Mouse (Mus musculus) embryonic fibroblast, embryonic 13.5 days (primary cell): ENCODE results near the gene Tmem132c. TPM values are rescaled to one million over a fixed set of nuclear protein-coding genes. Genes with fewer than 3 reads are reported as not detected.

ENCODE experiments used
- H3K27ac ChIP-seq: 2 replicates; pipeline ENCODE4 v1.5.1; 2012; ENCODE audit warnings: low read length, control low read depth, inconsistent platforms; ENCODE audit not compliant: insufficient read depth
- H3K4me1 ChIP-seq: 2 replicates; pipeline ENCODE4 v1.6.1; 2011; ENCODE audit warnings: low read length; ENCODE audit not compliant: control insufficient read depth, insufficient read depth
- H3K4me3 ChIP-seq: 2 replicates; pipeline ENCODE4 v1.5.1; 2011; ENCODE audit warnings: mild to moderate bottlenecking, control low read depth, low read length; ENCODE audit not compliant: insufficient read depth
- CTCF ChIP-seq: IDR thresholded peaks from 2 replicates; pipeline ENCODE4 v1.5.1; 2011; ENCODE audit warnings: mild to moderate bottlenecking, control low read depth, low read length, moderate library complexity, borderline replicate concordance; ENCODE audit not compliant: insufficient read depth
- POLR2A ChIP-seq: IDR thresholded peaks from 2 replicates; pipeline ENCODE4 v1.6.1; 2011; ENCODE audit warnings: low read depth, mild to moderate bottlenecking, control low read depth, low read length, moderate library complexity
- polyA plus RNA-seq: library from polyadenylated mRNA; stranded (reverse); fragments of >200 nt; gene quantifications from 2 replicates; pipeline ENCODE4 v1.2.4, GENCODE M21; 2011; ENCODE audit warnings: low read depth; ENCODE audit not compliant: missing spikeins, insufficient read length

Tmem132c gene
- polyA plus RNA-seq, 1 experiment: 0.35 TPM

GRCm38 (mm10) chr5:127483955-127484659 is 242.5 kb downstream of the Tmem132c start:
- Histone ChIP-seq H3K4me3 (no peak overlapping the region), H3K27ac (no peak overlapping the region), H3K4me1 (no peaks in the 10 kb centered on the region)
- TF ChIP-seq CTCF (no peak), POLR2A (no peak)

GRCm38 (mm10) chr5:127484813-127485486 is 243.3 kb downstream of the Tmem132c start:
- Histone ChIP-seq H3K27ac (no peak overlapping the region), H3K4me1 (no peaks in the 10 kb centered on the region), H3K4me3 (no peak overlapping the region)
- TF ChIP-seq CTCF: no peak
- no peak for TF ChIP-seq POLR2A

- Histone ChIP-seq H3K27ac (no peak overlapping the region), H3K4me3 (no peak overlapping the region), H3K4me1 (no peaks in the 10 kb centered on the region)
- TF ChIP-seq POLR2A (no peak), CTCF (no peak)
Observed at GRCm38 (mm10) chr5:127487190-127487589, 245.6 kb downstream of the Tmem132c start.

- no peak for TF ChIP-seq POLR2A
- TF ChIP-seq CTCF: no peak
- Histone ChIP-seq H3K27ac (no peak overlapping the region), H3K4me3 (no peak overlapping the region), H3K4me1 (no peaks in the 10 kb centered on the region)
Observed at GRCm38 (mm10) chr5:127488666-127489065, 247.1 kb downstream of the Tmem132c start.

- H3K4me3 ChIP-seq: no peak overlapping the region
- no peak for TF ChIP-seq POLR2A
- no peaks in the 10 kb centered on the region for H3K4me1 ChIP-seq
- no peak overlapping the region for H3K27ac ChIP-seq
Observed at GRCm38 (mm10) chr5:127491724-127492123, 250.1 kb downstream of the Tmem132c start.

- no peak overlapping the region for H3K27ac ChIP-seq
Observed at GRCm38 (mm10) chr5:127496895-127497294, 255.3 kb downstream of the Tmem132c start.

GRCm38 (mm10) chr5:127499151-127499827 is 257.7 kb downstream of the Tmem132c start:
- Histone ChIP-seq H3K27ac (no peak overlapping the region), H3K4me1 (no peaks in the 10 kb centered on the region), H3K4me3 (no peak overlapping the region)
- no peak for TF ChIP-seq CTCF
- TF ChIP-seq POLR2A: no peak

More at GRCm38 (mm10) chr5:127496895-127497294, 255.3 kb downstream of the Tmem132c start:
- H3K4me1 ChIP-seq: no peaks in the 10 kb centered on the region
- H3K4me3 ChIP-seq: no peak overlapping the region
- no peak for TF ChIP-seq POLR2A
- TF ChIP-seq CTCF: no peak

GRCm38 (mm10) chr5:127502838-127503237 is 261.2 kb downstream of the Tmem132c start:
- H3K4me1 ChIP-seq: no peaks in the 10 kb centered on the region
- TF ChIP-seq CTCF (no peak), POLR2A (no peak)
- H3K4me3 ChIP-seq: no peak overlapping the region
- no peak overlapping the region for H3K27ac ChIP-seq

GRCm38 (mm10) chr5:127505697-127506096 is 264.1 kb downstream of the Tmem132c start:
- H3K27ac ChIP-seq: no peak overlapping the region
- H3K4me1 ChIP-seq: no peaks in the 10 kb centered on the region
- H3K4me3 ChIP-seq: no peak overlapping the region
- TF ChIP-seq POLR2A: no peak
- TF ChIP-seq CTCF: no peak

- Histone ChIP-seq H3K4me3 (no peak overlapping the region), H3K4me1 (no peaks in the 10 kb centered on the region), H3K27ac (no peak overlapping the region)
- TF ChIP-seq POLR2A (no peak), CTCF (no peak)
Observed at GRCm38 (mm10) chr5:127511653-127512052, 270.0 kb downstream of the Tmem132c start.
